Mouse (Mus musculus) mouse embryonic stem cell (cell line): Measurements from ENCODE around the gene Cfap97d1.

Experiments used
- in situ Hi-C, 2 experiments: fragments of 300-500 bp; cut with MboI; formaldehyde crosslinking; loops; 1 replicate in 1 of 2; 3 replicates in 1 of 2; pipeline ENCODE4 v1.14.3; 2019 to 2020; ENCODE audit warnings: low sequenced_read_pairs in 2 of 2, low pct_unique_long_range_greater_than_20kb in 1 of 2, mixed read lengths in 1 of 2; ENCODE audit not compliant: unreplicated experiment in 1 of 2

Cfap97d1 gene

GRCm38 (mm10) chr11:101984054-101985025 is at the start of gene Cfap97d1:
Gene Cfap97d1 (plus strand): TSS chr11:101984279.
- in situ Hi-C loops: no loop called here

- in situ Hi-C loops: no loop called here
Observed at GRCm38 (mm10) chr11:101935743-101936142, 48.3 kb upstream of the Cfap97d1 start.

- in situ Hi-C loops: no loop called here
Observed at GRCm38 (mm10) chr11:101936421-101936820, 47.7 kb upstream of the Cfap97d1 start.

- in situ Hi-C loops: no loop called here
Observed at GRCm38 (mm10) chr11:101937108-101937507, 47.0 kb upstream of the Cfap97d1 start.

GRCm38 (mm10) chr11:101943055-101943454 is 41.0 kb upstream of the Cfap97d1 start:
- in situ Hi-C loops: no loop called here

GRCm38 (mm10) chr11:101946525-101946924 is 37.6 kb upstream of the Cfap97d1 start:
- in situ Hi-C loops: no loop called here

GRCm38 (mm10) chr11:101950021-101950420 is 34.1 kb upstream of the Cfap97d1 start:
- in situ Hi-C loops: no loop called here

GRCm38 (mm10) chr11:101952541-101953341 is 31.3 kb upstream of the Cfap97d1 start:
- in situ Hi-C loops: no loop called here

GRCm38 (mm10) chr11:101953441-101953840 is 30.6 kb upstream of the Cfap97d1 start:
- in situ Hi-C loops: no loop called here

GRCm38 (mm10) chr11:101957476-101957875 is 26.6 kb upstream of the Cfap97d1 start:
- in situ Hi-C loops: no loop called here

GRCm38 (mm10) chr11:101963043-101963442 is 21.0 kb upstream of the Cfap97d1 start:
- in situ Hi-C loops: no loop called here

GRCm38 (mm10) chr11:101963473-101964291 is 20.4 kb upstream of the Cfap97d1 start:
- in situ Hi-C loops: no loop called here

GRCm38 (mm10) chr11:101964647-101965046 is 19.4 kb upstream of the Cfap97d1 start:
- in situ Hi-C loops: loop anchor here (5.0 kb wide), 1 partner anchor 42 kb away; no protein-coding TSS in a partner anchor

GRCm38 (mm10) chr11:101965553-101965952 is 18.5 kb upstream of the Cfap97d1 start:
- in situ Hi-C loops: loop anchor here (5.0 kb wide), 1 partner anchor 43 kb away; no protein-coding TSS in a partner anchor

GRCm38 (mm10) chr11:101966965-101967614 is 17.0 kb upstream of the Cfap97d1 start, which contains the start of gene Sost:
Gene Sost (minus strand): TSS chr11:101967015.
- in situ Hi-C loops: loop anchor here (5.0 kb wide), 1 partner anchor 45 kb away; no protein-coding TSS in a partner anchor

GRCm38 (mm10) chr11:101968311-101968710 is 15.8 kb upstream of the Cfap97d1 start:
- in situ Hi-C loops: loop anchor here (5.0 kb wide), 1 partner anchor 46 kb away; no protein-coding TSS in a partner anchor

GRCm38 (mm10) chr11:101968791-101969190 is 15.3 kb upstream of the Cfap97d1 start:
- in situ Hi-C loops: loop anchor here (5.0 kb wide), 1 partner anchor 46 kb away; no protein-coding TSS in a partner anchor
